Mouse (Mus musculus) mouse embryonic stem cell (cell line): Measurements from ENCODE around the gene Atp2b2.

Experiments used
- in situ Hi-C, 2 experiments: fragments of 300-500 bp; cut with MboI; formaldehyde crosslinking; loops; 1 replicate in 1 of 2; 3 replicates in 1 of 2; pipeline ENCODE4 v1.14.3; 2019 to 2020; ENCODE audit warnings: low sequenced_read_pairs in 2 of 2, low pct_unique_long_range_greater_than_20kb in 1 of 2, mixed read lengths in 1 of 2; ENCODE audit not compliant: unreplicated experiment in 1 of 2

Gene Atp2b2

GRCm38 (mm10) chr6:114042332-114042731 lies at the start of gene Atp2b2:
Gene Atp2b2, minus strand, starts transcription at chr6:114042613.
- in situ Hi-C loops, result no loop called here

- in situ Hi-C loops, result loop anchor here in 1 of 2 experiments (10.0 kb wide), 2 partner anchors 105 to 245 kb away; no protein-coding TSS in a partner anchor
Measured at GRCm38 (mm10) chr6:114089626-114090025, 47.2 kb upstream of the Atp2b2 start.

DNA sequence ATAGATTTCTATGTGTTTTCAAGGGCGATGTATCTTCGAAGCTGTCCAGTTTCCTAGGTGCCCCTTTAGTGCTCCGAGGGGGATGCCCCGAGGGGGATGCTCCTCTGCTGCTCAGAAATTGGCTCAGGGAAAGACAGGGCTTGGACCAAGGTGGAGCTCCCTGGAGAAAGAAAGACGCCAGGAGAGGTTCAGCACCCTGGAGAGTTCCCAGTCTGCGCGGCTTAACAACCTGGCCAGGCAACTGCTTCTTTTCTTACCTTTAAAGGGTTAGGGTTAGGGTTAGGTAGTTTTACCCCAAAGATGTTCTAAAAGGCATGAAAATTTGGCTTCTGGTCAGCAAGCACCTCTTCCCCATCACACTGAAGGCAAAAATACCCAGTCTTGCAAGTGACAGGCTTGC lies 44.7 kb upstream of the Atp2b2 start:
- in situ Hi-C loops, result no loop called here

DNA sequence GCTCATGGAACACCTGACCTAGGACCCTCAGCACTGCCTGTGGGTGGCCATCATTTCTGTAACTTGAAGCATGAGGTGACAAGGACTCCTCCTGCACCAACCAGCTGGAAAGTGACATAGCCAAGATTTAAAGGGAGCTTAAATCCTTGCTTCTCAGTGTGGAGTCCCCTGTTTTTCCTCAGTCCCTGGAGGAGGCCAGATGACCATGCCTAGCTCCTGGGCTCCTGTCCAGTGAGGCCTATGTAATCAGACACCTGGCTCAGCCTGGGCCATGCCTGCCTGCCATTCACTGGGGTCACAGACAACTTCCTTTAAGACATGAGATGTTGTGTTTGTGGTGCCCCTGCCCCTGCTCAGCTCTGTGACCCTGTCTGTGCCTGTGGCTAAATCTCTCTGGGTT lies 36.1 kb upstream of the Atp2b2 start:
- in situ Hi-C loops, result loop anchor here in 1 of 2 experiments (10.0 kb wide), 1 partner anchor 304 kb away; no protein-coding TSS in a partner anchor

DNA sequence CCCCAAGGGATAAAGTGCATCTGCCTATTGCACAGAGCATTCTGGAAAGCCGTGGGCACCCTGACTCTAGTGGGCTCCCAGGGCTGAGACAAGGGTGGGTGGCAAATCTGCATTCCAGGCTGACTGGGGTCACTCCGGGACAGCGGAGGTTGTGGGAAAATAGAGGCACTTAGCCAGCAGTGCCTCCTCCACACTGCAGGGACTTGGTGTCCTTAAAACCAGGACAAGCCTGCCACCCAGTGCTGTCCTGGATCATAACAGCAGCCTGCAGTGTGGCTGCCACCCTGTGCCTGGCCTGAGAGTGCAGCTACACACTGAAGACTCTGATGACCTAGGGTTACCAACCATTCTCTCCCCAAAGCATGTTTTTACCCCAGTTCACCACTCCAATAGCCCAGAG lies 34.1 kb upstream of the Atp2b2 start:
- in situ Hi-C loops, result loop anchor here in 1 of 2 experiments (10.0 kb wide), 1 partner anchor 302 kb away; no protein-coding TSS in a partner anchor

DNA sequence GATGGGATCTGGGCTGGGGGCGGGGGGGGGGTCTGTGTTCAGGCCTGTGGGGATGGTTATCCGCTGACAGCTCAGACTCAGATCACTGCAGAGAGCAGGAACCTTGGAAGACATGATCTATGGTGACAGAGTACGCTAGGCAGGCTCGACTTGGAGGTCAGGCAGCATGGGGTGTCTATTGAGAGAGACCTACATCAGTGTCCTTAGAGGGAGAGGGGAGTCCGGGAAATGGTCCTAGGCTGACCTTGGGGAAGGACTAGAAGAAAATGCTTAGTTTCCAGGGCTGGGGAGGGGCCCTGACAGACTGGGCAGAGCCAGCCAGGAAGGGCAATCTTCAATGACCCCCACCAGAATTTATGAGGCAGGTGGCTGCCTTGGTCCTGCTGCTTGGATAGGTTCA lies 33.6 kb upstream of the Atp2b2 start:
- in situ Hi-C loops, result loop anchor here in 1 of 2 experiments (10.0 kb wide), 1 partner anchor 301 kb away; no protein-coding TSS in a partner anchor

GRCm38 (mm10) chr6:114074929-114075328 lies 32.5 kb upstream of the Atp2b2 start:
- in situ Hi-C loops, result loop anchor here (5.0 to 10.0 kb wide), 2 partner anchors 300 to 313 kb away; no protein-coding TSS in a partner anchor

- in situ Hi-C loops, result loop anchor here (5.0 to 10.0 kb wide), 2 partner anchors 299 to 312 kb away; no protein-coding TSS in a partner anchor
Measured at GRCm38 (mm10) chr6:114074256-114074655, 31.8 kb upstream of the Atp2b2 start.

GRCm38 (mm10) chr6:114071564-114071963 lies 29.2 kb upstream of the Atp2b2 start:
- in situ Hi-C loops, result loop anchor here (5.0 to 10.0 kb wide), 2 partner anchors 297 to 309 kb away; no protein-coding TSS in a partner anchor

DNA sequence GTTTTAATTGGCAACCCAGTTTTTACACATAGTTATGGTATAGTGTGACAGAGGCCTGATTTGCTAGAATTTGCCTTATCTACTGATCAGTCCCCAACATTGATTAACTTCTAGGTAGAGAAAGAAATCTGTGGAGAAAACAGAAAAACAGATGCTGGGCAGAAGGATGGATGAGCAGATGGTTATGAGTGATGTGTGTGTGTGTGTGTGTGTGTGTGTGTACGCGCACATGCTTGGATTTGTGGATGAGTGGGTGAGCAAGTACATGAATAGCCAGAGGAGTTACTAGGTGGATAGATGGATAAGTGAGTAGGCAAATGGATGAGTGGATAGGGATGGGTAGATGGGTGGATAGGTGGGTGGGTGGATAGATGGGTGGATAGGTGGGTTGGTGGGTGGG lies 20.7 kb upstream of the Atp2b2 start:
- in situ Hi-C loops, result no loop called here

DNA sequence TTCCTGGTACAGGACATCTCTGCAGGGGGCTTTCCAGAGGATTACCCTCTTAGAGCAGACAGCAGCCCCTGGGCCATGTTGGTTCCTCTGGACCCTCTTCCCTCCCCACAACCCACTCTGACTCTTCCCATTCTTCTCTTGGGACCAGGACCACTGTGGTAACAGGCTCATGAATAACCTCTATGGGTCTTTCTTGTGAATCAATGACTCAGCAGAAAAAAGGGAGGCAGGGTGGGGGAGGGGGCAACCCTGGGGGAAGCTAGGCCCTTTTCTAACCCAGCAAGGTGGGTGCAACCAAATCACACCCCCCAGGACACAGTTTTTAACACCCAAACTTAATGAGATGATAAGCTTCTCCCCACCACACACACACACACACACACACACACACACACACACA lies 20.3 kb upstream of the Atp2b2 start:
- in situ Hi-C loops, result no loop called here

DNA sequence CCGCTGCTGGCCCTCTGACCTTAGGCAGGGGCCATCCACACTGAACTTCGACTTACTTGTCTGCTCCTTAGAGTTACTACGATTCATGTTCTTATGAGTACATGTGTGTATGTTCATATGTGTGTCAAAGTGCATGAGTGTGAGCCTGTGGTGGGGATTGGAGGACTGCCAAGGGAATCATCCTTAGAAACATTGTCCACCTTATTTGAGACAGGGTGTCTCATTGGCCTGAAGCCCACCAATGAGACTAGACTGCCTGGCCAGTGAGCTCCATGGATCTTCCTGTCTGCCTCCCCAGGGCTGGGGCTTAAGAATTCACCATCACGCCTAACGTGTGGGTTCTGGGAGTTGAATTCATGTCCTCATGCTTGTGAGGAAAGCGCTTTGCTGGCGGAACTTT lies 16.8 kb upstream of the Atp2b2 start:
- in situ Hi-C loops, result no loop called here

DNA sequence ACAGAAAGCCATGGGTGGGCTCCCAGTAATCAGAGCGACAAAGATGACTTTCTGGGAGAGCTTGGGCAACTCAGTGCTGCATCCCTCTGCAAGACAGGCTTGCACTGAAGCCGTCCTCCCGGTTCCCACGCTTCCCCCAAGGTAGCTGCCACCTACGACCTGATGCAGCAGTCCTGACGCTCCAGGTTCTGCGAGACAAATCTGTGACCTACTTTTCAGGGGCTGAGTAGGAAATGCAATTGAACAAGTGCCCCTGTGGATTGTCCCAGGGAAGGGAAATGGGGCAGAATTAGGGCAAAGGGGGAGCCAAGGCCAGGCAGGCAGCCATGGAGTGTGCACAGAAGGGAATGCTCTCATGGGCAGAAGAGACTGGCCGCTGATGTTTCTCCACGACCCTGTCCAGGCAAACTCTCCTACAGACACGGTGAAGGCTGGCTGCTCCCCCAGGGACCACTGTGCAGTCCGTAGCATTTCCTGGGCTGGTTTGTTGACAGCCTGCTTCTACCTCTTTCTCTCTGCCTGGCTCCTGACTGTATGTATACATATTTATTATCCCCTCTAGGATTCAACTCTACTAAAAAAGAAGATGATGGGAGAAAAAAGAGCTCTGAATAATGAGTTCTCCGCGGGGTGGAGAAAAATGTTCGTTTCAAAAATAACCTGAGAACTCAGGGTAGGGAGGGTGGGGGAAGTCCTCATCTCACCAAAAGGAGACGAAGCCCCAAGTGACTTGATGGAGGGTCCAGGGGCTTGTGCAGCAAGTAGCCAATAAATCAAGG lies 15.8 kb upstream of the Atp2b2 start:
- in situ Hi-C loops, result no loop called here

DNA sequence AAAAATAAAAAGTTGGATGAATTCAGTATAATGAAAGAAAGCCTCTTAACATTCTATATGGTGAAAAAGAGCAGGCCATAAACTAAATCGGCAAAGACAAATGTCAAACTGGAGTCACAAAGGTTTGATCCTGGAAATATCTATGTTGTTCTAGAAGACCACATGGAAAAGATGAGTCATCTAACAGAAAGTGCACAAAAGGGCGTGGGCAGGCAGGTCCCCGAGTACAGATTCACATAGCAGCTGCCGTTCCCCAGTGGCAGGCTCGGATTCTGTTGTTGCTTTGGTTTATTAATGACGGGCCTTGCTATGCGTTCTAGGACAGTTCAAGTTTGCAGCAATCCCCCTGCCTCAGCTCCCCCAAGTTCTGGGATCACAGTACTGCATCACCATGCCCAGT lies 12.9 kb upstream of the Atp2b2 start:
- in situ Hi-C loops, result no loop called here

DNA sequence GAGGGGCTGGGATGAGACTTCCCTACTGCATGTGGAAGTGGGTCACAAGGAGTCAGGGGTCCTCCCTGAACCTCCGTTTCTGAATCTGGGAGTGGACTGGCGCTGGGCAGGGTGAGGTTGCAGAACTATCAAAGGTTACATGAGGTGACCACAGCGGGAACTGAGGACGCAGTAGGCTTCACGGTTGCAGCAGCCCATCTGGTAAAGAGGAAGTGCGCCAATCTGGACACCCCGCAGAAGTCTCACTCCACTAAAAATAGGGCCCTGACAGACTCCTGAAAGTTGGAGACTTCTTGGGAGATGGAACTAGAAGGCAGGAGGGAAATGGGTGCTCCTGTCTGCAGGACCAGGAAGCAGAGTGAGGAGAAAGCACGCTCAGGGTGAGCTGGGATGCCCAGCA lies 2.5 kb upstream of the Atp2b2 start:
- in situ Hi-C loops, result no loop called here

GRCm38 (mm10) chr6:114042836-114043235 lies 423 bp upstream of the Atp2b2 start:
- in situ Hi-C loops, result no loop called here

DNA sequence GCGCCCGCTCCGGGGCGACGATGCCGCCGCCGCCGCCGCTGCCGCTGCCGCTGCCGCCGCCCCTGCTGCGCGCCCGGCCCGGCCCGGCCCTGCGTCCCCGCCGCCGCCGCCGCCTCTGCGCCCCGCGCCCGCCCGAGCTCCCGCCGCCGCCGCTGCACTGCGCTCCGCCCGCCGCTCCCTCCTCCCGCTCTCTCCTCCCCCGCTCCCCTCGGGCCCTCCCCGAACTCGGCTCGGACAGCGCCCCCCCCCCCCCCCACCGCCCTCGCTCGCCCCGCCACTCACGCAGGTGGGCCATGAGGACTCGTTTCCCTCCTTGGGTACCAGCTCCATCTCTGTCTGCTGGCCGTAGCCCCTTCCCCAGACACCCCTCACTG lies 515 bp downstream of the Atp2b2 start:
- in situ Hi-C loops, result no loop called here

DNA sequence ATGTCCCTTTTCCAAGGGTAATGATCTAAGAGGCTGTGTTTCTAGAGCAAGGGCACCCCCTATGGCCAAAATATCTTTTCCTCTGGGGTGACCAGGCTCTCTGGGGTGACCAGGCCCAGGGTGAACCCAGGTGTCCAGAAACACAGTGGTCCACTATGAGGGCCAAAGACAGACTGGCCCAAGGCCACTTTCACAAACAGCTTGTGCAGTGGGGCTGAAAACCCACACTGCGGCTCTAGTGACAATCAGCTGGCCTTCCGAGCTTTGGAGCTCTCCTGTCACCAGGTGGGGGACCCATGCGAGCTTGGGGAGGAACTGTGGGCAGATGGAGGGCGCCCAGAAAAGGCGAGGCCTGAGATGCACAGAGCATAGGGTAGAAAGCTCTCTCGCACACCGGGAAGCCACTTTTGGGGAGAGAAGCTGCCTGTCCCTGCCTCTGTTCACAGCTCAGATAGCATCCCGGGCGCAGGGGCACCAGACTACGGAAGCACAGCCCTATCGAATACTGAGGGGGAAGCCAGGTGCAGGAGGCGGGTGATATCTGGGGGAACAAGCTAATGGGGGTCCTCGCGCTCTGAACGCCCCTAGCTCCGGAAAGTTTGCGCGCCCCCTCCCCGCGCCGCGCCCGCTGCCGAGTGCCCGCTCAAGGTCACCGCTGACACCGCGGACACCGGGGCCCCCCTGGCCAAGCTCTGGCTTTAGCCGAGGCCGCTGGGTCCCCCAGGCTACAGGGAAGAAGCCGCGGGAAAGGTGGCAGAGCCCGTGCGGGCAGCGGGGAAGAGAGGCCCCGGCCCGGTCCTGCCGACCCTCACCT lies 1.1 kb downstream of the Atp2b2 start:
- in situ Hi-C loops, result no loop called here

DNA sequence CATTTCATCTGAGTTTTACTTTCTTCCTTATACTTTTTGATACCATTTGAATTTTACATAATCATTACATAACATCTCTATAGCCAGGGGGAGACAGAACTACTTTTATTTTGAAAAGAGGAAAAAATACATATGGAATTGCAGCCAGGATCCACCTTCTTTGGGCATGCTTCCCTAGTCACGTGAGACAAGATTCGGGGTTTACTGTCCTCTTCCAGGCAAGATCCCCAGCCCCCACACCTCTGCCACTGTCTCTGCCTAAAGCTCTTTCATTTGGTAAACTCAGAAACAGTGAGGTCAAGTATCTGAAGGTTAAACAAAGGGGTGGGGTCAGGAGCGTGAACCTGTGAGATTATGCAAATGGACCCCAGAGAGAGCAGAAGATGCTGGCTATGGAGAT lies 6.7 kb downstream of the Atp2b2 start:
- in situ Hi-C loops, result no loop called here
